Mouse (Mus musculus) right cerebral cortex, postnatal 36 days (tissue): Measurements from ENCODE around the gene Vdac1.

Experiments
- DNase-seq, 2 experiments: peaks; one replicate each; pipeline ENCODE4 v3.0.0; 2022; ENCODE audit warnings: low spot score in 2 of 2, mixed read lengths in 1 of 2

Gene Vdac1

GRCm38 (mm10) chr11:52420296-52421052 lies 59.8 kb downstream of the Vdac1 start:
- no peak for DNase-seq

- DNase-seq, result peak in 1 of 2 experiments; percentile 31
Observed at GRCm38 (mm10) chr11:52421053-52421778, 60.6 kb downstream of the Vdac1 start.

GRCm38 (mm10) chr11:52429440-52429839 lies 68.8 kb downstream of the Vdac1 start:
- no peak for DNase-seq

GRCm38 (mm10) chr11:52431594-52431993 lies 70.9 kb downstream of the Vdac1 start:
- DNase-seq, result no peak

GRCm38 (mm10) chr11:52432148-52432547 lies 71.5 kb downstream of the Vdac1 start:
- no peak for DNase-seq

- peak in 1 of 2 experiments; percentile 69 for DNase-seq
Observed at GRCm38 (mm10) chr11:52433076-52433796, 72.6 kb downstream of the Vdac1 start.

- no peak for DNase-seq
Observed at GRCm38 (mm10) chr11:52433797-52434195, 73.1 kb downstream of the Vdac1 start.

- DNase-seq, result no peak
Observed at GRCm38 (mm10) chr11:52435466-52435865, 74.8 kb downstream of the Vdac1 start.

GRCm38 (mm10) chr11:52437123-52437522 lies 76.5 kb downstream of the Vdac1 start:
- peak; percentile 77 to 85 for DNase-seq
